Mouse (Mus musculus): Measurements from ENCODE around the gene Tcf7l1.

GRCm38 (mm10) chr6:72792641-72793040 is 3.6 kb upstream of the Tcf7l1 start:
- no peak for TF ChIP-seq POLR2A (IDR thresholded peaks at IDR 0.05; ENCODE audit: borderline replicate concordance, insufficient read depth, low read length)
- TF ChIP-seq CTCF (IDR thresholded peaks at IDR 0.05; ENCODE audit: borderline replicate concordance, insufficient read depth, low read depth, low read length) = no peak

Measured in cerebellum, adult 2 months (tissue).